Mouse (Mus musculus): Measurements from ENCODE around the gene H2afy. TPM values are rescaled to one million over a fixed set of nuclear protein-coding genes. Genes with fewer than 3 reads are reported as not detected.

Gene H2afy
- polyA plus RNA-seq, 1 experiment: 408 TPM

GRCm38 (mm10) chr13:56026623-56027022 lies 109.5 kb downstream of the H2afy start:
- TF ChIP-seq POLR2A (IDR thresholded peaks at IDR 0.05; ENCODE audit: insufficient read depth, low read depth, low read length) (no peak), CTCF (IDR thresholded peaks at IDR 0.05; ENCODE audit: insufficient read depth, low read depth, low read length) (no peak)
- H3K27ac ChIP-seq (ENCODE audit: insufficient read depth, low read depth, low read length): no peak overlapping the region
- 84% methylated on average over 5 of the region's 5 CpGs for WGBS
- peaks cover 3% of the 10 kb centered on the region for H3K4me1 ChIP-seq (ENCODE audit: control insufficient read depth, insufficient read depth, low read length)
- H3K4me3 ChIP-seq (ENCODE audit: insufficient read depth, low read depth, low read length): no peak overlapping the region

DNA sequence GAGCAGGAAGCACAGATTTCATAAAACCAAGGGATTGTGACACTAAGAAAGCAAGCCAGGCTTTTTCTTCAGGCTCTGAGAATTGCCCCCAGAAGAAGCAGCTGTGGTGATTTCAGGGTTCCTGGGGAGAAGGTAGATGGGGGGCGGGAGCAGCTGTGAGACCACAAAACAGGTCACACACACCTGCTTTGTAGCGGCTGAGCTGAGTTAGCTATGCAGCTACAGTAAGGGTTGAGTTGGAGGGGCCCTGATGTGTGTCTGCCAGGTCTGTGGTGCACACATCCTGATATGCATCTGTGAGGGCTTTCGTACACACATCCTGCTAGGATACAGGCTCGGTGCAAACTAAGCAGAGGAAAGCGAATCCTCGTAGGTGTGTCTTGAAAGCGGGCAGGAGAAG lies 110.1 kb downstream of the H2afy start:
- no peak for TF ChIP-seq POLR2A (IDR thresholded peaks at IDR 0.05; ENCODE audit: insufficient read depth, low read depth, low read length)
- no peak for TF ChIP-seq CTCF (IDR thresholded peaks at IDR 0.05; ENCODE audit: insufficient read depth, low read depth, low read length)
- H3K4me1 ChIP-seq (ENCODE audit: control insufficient read depth, insufficient read depth, low read length): peaks cover 3% of the 10 kb centered on the region
- H3K27ac ChIP-seq (ENCODE audit: insufficient read depth, low read depth, low read length): no peak overlapping the region
- no peak overlapping the region for H3K4me3 ChIP-seq (ENCODE audit: insufficient read depth, low read depth, low read length)
- 86% methylated on average over 7 of the region's 7 CpGs for WGBS

- TF ChIP-seq POLR2A (IDR thresholded peaks at IDR 0.05; ENCODE audit: insufficient read depth, low read depth, low read length) (no peak), CTCF (IDR thresholded peaks at IDR 0.05; ENCODE audit: insufficient read depth, low read depth, low read length) (no peak)
- WGBS: 73% methylated on average over 14 of the region's 14 CpGs
- no peak overlapping the region for H3K27ac ChIP-seq (ENCODE audit: insufficient read depth, low read depth, low read length)
- no peak overlapping the region for H3K4me3 ChIP-seq (ENCODE audit: insufficient read depth, low read depth, low read length)
- peaks cover 3% of the 10 kb centered on the region for H3K4me1 ChIP-seq (ENCODE audit: control insufficient read depth, insufficient read depth, low read length)
Measured at GRCm38 (mm10) chr13:56025027-56025410, 111.1 kb downstream of the H2afy start.

DNA sequence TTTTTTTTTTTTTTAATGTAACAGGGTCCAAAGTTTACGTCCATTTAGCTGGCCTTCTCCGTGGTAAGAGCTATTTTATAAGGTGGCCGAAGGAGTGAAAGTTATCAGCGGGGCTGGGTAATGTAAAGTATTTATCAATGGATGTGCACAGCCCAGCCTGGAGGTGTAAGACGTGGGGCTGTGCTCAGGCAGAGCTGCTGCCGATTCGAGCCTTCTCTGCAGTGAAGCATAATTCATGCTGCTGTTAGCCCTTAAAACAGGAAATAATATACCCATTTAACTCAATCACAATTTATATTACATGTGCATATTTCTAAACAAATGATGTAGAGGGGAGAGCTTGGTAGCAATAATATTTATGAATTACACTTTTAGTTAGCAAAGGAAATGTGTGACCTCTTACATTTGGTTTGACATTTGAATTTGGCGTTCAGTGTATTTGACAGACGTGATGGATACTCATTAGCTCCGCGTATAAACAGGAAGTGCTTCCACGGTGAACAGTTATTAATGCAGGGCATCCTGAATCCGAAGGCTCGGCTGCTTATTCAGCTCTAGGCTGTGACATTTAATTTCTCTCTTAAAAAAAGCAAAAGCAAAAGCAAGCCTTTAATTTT lies 111.6 kb downstream of the H2afy start:
- peaks cover 3% of the 10 kb centered on the region for H3K4me1 ChIP-seq (ENCODE audit: control insufficient read depth, insufficient read depth, low read length)
- no peak overlapping the region for H3K4me3 ChIP-seq (ENCODE audit: insufficient read depth, low read depth, low read length)
- TF ChIP-seq CTCF (IDR thresholded peaks at IDR 0.05; ENCODE audit: insufficient read depth, low read depth, low read length) (no peak), POLR2A (IDR thresholded peaks at IDR 0.05; ENCODE audit: insufficient read depth, low read depth, low read length) (no peak)
- 63% methylated on average over 14 of the region's 14 CpGs for WGBS
- no peak overlapping the region for H3K27ac ChIP-seq (ENCODE audit: insufficient read depth, low read depth, low read length)

Other genes with a start within 250 kb of the H2afy start
- not detected in 2 replicates for gene Tifab, start 42.5 kb upstream of the H2afy start, polyA plus RNA-seq (2012; ENCODE audit: insufficient read depth, insufficient read length, low replicate concordance, missing spikeins)
- not detected in 2 replicates for gene Neurog1, start 115.8 kb upstream of the H2afy start, polyA plus RNA-seq (2012; ENCODE audit: insufficient read depth, insufficient read length, low replicate concordance, missing spikeins)
- gene Cxcl14, start 160.2 kb upstream of the H2afy start, polyA plus RNA-seq (2012; ENCODE audit: insufficient read depth, insufficient read length, low replicate concordance, missing spikeins): not detected in 2 replicates

All from olfactory bulb, adult 2 months (tissue).